Mouse (Mus musculus): ENCODE data around the gene Cog7. TPM values are rescaled to one million over a fixed set of nuclear protein-coding genes. Genes with fewer than 3 reads are reported as not detected.

The Cog7 gene
- polyA plus RNA-seq, 1 experiment from 2014 or later, result 22.1 TPM

DNA sequence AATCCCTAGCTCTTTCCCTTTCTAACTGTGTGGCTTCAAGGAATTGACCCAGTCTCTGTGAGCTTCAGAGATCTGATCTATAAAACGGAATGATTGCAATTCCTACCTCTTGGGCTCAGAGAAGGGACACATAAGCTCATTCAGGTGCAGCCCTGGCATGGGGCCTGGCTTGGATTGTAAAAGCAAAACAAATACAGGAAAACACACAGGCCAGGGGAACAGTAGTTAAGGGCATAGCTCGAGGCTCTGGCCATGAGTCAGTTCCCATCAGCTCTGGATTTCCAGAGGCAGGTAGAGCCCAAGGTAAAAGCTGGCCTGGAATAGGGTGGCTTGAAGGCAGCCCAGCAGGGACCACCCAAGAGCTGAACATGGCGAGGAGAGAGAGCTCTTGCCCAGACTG, 107.5 kb downstream of the Cog7 start:
- Histone ChIP-seq H3K4me1 (no peaks in the 10 kb centered on the region), H3K27me3 (no peaks in the 10 kb centered on the region), H3K4me2 (replicated peaks) (no peak overlapping the region), H3K36me3 (no peaks in the 10 kb centered on the region), H3K9ac (replicated peaks) (no peak overlapping the region), H3K9me3 (no peaks in the 10 kb centered on the region), H3K4me3 (no peak overlapping the region), H3K27ac (replicated peaks) (no peak overlapping the region)
- no peak for ATAC-seq (replicated peaks)
- WGBS, result 45% methylated on average over 3 of the region's 3 CpGs

DNA sequence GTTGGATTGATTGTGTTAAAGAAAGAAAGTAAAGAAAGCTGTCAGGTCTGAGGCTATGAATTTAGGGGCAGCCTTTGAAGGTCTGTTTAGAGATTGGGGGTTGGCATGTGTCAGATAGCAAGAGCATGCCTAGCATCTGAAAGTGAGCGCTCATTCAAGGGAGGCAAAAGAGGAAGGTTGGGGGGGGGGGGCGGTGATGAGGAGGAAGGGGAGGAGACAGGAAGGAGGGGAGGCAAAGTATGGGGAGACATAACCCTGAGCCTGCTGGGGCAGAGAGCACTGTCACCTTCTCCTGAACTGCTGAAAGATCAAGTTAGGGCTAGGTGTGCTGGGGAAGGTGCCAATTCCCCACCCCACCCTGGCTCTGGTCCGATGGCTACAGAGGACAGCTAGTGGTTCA, 109.9 kb downstream of the Cog7 start:
- ATAC-seq (replicated peaks), result no peak
- Histone ChIP-seq H3K9me3 (no peaks in the 10 kb centered on the region), H3K36me3 (no peaks in the 10 kb centered on the region), H3K27me3 (no peaks in the 10 kb centered on the region), H3K27ac (replicated peaks) (no peak overlapping the region), H3K4me1 (no peaks in the 10 kb centered on the region), H3K9ac (replicated peaks) (no peak overlapping the region), H3K4me3 (no peak overlapping the region), H3K4me2 (replicated peaks) (no peak overlapping the region)
- WGBS, result 80% methylated on average over 2 of the region's 3 CpGs

DNA sequence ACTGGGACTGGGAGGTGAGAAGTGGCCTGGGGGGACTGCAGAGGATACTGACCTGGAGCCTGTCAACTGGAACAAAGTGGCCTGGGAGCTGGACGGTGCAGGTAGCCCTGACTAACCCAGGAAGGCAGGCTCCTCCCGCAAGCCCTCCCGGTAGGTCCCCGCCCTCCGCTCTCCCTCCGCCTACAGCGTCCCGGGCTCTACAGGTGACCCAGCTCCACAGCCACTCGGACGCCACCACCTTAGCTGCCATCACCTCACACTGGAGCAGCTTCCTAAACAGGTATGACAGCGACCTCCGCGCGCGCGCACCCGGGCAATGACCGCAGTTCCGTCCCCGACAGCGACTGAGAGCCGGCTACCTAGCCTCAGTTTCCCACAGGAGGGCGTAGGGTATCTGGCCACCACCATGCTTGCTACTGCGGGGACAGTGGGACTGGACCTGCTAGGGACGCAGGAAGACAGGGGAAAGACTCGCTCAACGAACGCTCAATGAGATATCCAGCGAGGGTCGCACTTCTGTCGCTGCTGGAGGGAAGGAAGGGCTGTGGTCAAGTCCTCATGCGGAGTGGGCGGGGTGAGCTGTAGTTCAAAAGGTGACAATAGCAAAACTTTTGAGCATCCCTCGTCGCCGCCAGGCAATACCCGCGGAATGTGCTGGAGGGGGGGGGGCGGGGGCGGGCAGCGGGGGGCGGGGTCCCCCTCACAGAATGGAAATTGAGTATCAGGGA, 116.5 kb downstream of the Cog7 start, which contains the start of gene Scnn1b:
Gene Scnn1b, plus strand, starts transcription at position 181 of the 728 bp plus-strand sequence.
- 2% methylated on average over 38 of the region's 42 CpGs for WGBS
- Histone ChIP-seq H3K4me2 (replicated peaks) (peak within 1 kb of the TSS; percentile 46), H3K27me3 (peaks cover 20% of the 10 kb centered on the region), H3K4me1 (peaks cover 9% of the 10 kb centered on the region), H3K36me3 (no peaks in the 10 kb centered on the region), H3K27ac (replicated peaks) (no peak within 1 kb of the TSS), H3K9me3 (no peaks in the 10 kb centered on the region), H3K4me3 (peak within 1 kb of the TSS; percentile 28), H3K9ac (replicated peaks) (no peak within 1 kb of the TSS)
- no peak for ATAC-seq (replicated peaks)

DNA sequence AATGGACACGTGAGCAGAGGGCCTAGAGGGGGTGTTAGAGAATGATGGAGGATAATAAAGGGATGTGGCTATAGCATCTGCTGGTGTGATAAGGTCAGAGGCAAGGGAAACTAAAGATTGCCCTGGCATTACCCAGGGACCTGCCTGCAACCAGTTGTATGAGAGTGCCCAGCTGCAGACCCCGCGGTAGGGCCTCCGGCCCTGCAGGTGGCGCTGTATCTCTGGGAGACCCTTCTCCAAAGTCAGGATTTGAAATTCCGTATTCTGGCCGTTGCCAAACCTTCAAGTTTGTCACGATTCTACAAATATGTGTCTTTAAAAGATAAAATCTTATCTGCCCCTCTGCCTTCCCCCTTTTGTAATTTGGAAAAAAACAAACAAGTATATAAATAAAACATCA, 122.6 kb downstream of the Cog7 start:
- H3K4me3 ChIP-seq, result no peak overlapping the region
- no peak overlapping the region for H3K9ac ChIP-seq (replicated peaks)
- H3K27me3 ChIP-seq, result no peaks in the 10 kb centered on the region
- H3K4me1 ChIP-seq, result no peaks in the 10 kb centered on the region
- no peaks in the 10 kb centered on the region for H3K9me3 ChIP-seq
- H3K4me2 ChIP-seq (replicated peaks), result no peak overlapping the region
- no peak overlapping the region for H3K27ac ChIP-seq (replicated peaks)
- ATAC-seq (replicated peaks), result no peak
- no peaks in the 10 kb centered on the region for H3K36me3 ChIP-seq
- WGBS, result 88% methylated on average over 8 of the region's 8 CpGs

DNA sequence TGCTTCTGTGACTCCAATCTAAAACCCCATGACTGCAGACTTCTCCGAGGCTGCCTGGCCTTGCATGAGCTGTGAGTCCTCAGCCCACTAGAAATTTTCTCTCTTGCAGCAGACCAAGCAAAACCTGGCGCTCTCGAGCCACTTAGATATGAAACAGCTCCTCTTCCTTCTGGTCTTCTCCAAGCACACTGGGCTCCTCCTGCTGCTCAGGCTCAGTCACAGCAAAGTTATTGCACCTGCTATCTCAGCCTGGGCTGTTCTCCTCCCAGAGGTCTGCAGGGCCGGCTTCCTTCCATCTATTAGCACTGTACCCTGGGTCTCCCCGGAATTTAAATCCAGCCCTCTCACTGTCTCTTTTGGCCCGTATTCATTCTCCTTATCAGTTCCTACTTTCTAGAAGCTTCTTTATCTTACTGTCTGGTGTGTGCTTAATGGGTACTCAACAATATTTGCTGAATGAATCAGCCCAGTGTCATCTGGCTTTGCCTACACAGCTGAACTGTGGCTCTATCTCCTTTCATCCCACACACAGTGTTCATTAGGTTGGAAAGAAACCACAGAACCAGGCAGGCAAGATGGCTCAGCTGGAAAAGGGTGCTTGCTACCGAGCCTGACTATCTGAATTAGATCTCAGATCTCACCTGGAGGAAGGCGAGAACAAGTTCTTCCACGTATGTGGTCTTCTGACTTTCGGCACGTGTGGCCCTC, 124.2 kb downstream of the Cog7 start:
- Histone ChIP-seq H3K27ac (replicated peaks) (no peak overlapping the region), H3K9ac (replicated peaks) (no peak overlapping the region), H3K36me3 (no peaks in the 10 kb centered on the region), H3K4me3 (no peak overlapping the region), H3K9me3 (no peaks in the 10 kb centered on the region), H3K4me2 (replicated peaks) (no peak overlapping the region), H3K4me1 (no peaks in the 10 kb centered on the region), H3K27me3 (no peaks in the 10 kb centered on the region)
- ATAC-seq (replicated peaks), result no peak
- 89% methylated on average over 11 of the region's 11 CpGs for WGBS

DNA sequence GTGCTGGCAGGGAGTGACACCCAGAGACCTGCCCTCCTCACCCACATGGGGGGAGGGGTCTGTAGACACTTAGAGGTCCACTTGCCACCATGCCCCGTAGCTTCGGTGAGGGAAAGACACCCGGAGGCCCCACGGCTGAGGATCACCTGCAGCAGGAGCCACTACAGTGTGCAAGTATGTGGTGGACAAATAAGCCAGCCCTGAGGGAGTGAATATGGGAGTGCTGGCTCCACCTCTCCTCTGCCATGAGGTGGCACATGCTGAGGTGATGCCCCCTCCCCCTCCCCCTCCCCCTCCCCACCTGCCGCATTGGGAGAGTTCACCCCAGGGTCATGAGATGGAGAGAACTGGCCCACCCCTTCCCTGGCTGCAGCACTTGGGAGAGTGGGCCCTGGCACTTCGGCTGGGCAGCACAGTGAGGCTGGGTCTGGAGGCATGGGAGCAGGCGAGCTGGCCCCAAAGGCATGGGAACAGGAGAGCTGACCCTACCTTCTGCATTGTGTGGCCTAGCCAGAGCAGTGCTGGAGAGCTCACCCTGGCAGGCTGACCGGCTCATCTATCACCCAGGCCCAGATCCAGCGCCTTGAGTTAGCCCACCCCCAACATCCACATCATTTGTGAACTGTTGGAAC, 132.9 kb downstream of the Cog7 start:
- H3K4me3 ChIP-seq, result no peak overlapping the region
- 87% methylated on average over 9 of the region's 9 CpGs for WGBS
- ATAC-seq (replicated peaks), result no peak

DNA sequence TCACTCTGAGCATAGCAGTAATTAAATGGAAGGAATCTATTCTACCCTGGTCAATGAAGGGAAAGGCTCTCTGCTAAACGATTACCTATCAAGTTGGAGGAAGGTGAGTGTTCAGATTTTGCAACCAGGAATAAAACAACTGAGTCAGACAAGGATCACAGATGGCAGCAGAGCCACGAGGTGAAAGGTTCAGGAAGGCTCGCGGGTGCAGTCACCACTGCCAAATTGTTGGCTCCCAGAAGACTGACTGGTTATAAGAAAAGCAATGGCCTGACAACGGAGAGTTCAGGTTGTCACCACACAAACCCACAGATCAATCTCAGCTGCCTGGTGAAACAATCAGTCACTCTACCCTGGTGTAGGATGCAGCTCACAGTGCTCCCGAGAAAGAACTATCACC, 135.5 kb downstream of the Cog7 start:
- Histone ChIP-seq H3K4me3 (no peak overlapping the region), H3K9me3 (no peaks in the 10 kb centered on the region), H3K9ac (replicated peaks) (no peak overlapping the region), H3K36me3 (no peaks in the 10 kb centered on the region), H3K4me2 (replicated peaks) (no peak overlapping the region), H3K27me3 (no peaks in the 10 kb centered on the region), H3K27ac (replicated peaks) (no peak overlapping the region), H3K4me1 (no peaks in the 10 kb centered on the region)
- 81% methylated on average over 6 of the region's 6 CpGs for WGBS
- ATAC-seq (replicated peaks), result no peak

More for the DNA sequence above, 132.9 kb downstream of the Cog7 start:
- H3K27ac ChIP-seq (replicated peaks), result no peak overlapping the region
- H3K27me3 ChIP-seq, result no peaks in the 10 kb centered on the region
- H3K36me3 ChIP-seq, result no peaks in the 10 kb centered on the region
- H3K4me2 ChIP-seq (replicated peaks), result no peak overlapping the region
- no peaks in the 10 kb centered on the region for H3K4me1 ChIP-seq
- H3K9me3 ChIP-seq, result no peaks in the 10 kb centered on the region
- H3K9ac ChIP-seq (replicated peaks), result no peak overlapping the region

DNA sequence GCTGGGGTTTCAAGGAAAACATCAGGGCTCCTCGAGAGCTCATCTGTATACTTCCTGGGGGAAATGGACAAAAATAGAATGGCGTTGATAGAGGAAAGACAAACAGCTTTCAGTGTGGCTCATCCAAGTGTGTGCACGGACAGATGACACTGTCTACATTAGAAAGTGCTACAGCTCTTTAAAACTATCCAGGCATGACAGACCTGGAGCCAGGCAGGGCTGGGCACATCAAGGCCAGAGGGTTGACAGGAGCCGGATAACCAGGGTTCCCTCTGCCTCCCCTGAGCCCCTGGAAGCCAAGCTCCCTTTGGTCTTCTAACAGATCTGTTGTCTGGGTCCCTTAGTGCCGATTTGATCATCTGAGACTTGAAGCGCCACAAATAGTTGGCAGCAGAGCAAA, 139.3 kb downstream of the Cog7 start:
- Histone ChIP-seq H3K36me3 (no peaks in the 10 kb centered on the region), H3K4me3 (no peak overlapping the region), H3K27ac (replicated peaks) (no peak overlapping the region), H3K9me3 (no peaks in the 10 kb centered on the region), H3K27me3 (no peaks in the 10 kb centered on the region), H3K9ac (replicated peaks) (no peak overlapping the region), H3K4me2 (replicated peaks) (no peak overlapping the region), H3K4me1 (no peaks in the 10 kb centered on the region)
- WGBS, result 78% methylated on average over 6 of the region's 6 CpGs
- ATAC-seq (replicated peaks), result no peak

DNA sequence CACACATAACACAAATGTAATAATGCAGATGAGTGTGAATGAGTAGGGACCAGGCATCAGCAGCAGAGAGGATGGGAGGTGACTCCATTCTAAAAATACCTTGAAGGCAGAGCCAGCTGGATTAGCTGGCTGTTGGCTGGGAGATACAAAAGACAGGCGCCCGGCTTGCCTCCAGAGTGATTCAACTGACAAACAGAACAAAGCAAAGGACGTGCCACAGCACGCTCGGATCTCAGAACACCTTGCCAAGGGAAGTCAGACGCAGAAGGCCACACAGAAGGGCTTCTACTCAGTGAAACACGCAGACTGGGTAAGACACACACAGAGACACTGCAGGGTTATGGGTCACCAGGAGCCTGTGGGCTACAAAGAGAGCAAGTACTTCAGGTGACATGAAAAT, 140.7 kb downstream of the Cog7 start:
- Histone ChIP-seq H3K4me3 (no peak overlapping the region), H3K9me3 (no peaks in the 10 kb centered on the region), H3K4me1 (no peaks in the 10 kb centered on the region), H3K9ac (replicated peaks) (no peak overlapping the region), H3K4me2 (replicated peaks) (no peak overlapping the region), H3K27ac (replicated peaks) (no peak overlapping the region), H3K36me3 (no peaks in the 10 kb centered on the region), H3K27me3 (no peaks in the 10 kb centered on the region)
- WGBS, result 69% methylated on average over 7 of the region's 7 CpGs
- ATAC-seq (replicated peaks), result no peak

DNA sequence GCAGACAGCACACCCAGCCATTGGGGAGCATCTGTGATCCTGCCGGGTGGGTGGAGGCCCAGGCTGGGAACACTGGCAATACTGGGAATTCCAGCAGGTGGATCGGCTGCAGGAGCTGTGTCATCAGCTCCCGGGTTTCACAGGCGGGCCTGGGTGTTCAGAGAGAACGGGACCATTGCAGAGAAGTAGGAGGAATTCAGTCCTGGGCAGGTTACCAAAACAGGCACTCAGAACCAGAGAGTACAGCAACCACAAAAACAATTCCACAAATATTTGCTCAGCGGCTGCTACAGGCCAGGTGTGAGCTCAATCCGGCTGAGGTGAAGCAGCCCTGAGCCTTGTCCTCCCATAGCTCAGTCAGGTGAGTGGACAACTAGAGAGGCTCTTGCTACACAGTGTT, 144.7 kb downstream of the Cog7 start:
- ATAC-seq (replicated peaks), result no peak
- Histone ChIP-seq H3K9ac (replicated peaks) (no peak overlapping the region), H3K4me1 (no peaks in the 10 kb centered on the region), H3K36me3 (no peaks in the 10 kb centered on the region), H3K9me3 (no peaks in the 10 kb centered on the region), H3K27ac (replicated peaks) (no peak overlapping the region), H3K4me3 (no peak overlapping the region), H3K4me2 (replicated peaks) (no peak overlapping the region), H3K27me3 (no peaks in the 10 kb centered on the region)
- 93% methylated on average over 7 of the region's 7 CpGs for WGBS

DNA sequence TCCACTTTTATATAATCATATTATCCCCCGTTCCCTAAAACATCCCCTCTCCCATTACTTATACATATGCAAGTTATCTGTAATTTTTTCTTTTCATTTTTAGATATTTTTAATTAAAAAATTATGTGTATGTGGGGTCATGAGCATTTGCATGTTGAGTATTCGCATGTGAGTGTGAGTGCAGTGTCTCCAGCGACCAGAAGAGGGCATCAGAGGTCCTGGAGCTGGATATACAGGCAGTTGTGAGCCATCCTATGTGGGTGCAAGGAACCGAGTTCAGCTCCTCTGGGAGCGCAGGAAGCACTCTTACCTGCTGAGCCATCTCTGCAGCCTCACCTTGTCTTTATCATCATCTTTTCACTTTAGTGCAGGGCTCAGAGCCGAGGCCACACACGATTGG, 146.1 kb downstream of the Cog7 start:
- no peak overlapping the region for H3K4me2 ChIP-seq (replicated peaks)
- no peak overlapping the region for H3K4me3 ChIP-seq
- WGBS, result 91% methylated on average over 7 of the region's 7 CpGs
- H3K27me3 ChIP-seq, result no peaks in the 10 kb centered on the region
- no peak overlapping the region for H3K9ac ChIP-seq (replicated peaks)
- no peak for ATAC-seq (replicated peaks)
- no peaks in the 10 kb centered on the region for H3K4me1 ChIP-seq
- H3K9me3 ChIP-seq, result no peaks in the 10 kb centered on the region
- no peak overlapping the region for H3K27ac ChIP-seq (replicated peaks)
- no peaks in the 10 kb centered on the region for H3K36me3 ChIP-seq
